Mouse (Mus musculus) lung, postnatal 14 days (tissue): ENCODE results near the gene Arid5b.

Source experiments
- DNase-seq: peaks from one replicate; pipeline ENCODE4 v3.0.0; 2021

Gene Arid5b

DNA sequence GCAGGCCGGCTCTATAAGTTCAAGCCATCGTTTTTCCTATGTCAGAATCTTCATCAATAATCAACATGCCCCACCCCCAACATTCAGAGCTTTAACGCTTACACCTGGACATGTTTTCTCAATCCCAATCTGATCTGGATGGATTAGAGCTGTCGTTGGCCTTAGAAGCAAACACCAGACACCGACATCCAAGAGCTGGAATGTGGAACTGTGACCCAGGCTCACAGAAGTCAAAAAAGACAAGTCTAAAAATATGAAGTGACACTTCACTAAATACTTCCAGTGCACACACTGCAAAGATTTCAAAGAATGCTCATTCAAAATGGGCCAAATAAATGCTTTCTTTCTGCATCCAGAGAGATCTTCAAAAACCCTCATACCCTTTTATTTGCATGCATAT is 144.5 kb downstream of the Arid5b start:
- no peak for DNase-seq

DNA sequence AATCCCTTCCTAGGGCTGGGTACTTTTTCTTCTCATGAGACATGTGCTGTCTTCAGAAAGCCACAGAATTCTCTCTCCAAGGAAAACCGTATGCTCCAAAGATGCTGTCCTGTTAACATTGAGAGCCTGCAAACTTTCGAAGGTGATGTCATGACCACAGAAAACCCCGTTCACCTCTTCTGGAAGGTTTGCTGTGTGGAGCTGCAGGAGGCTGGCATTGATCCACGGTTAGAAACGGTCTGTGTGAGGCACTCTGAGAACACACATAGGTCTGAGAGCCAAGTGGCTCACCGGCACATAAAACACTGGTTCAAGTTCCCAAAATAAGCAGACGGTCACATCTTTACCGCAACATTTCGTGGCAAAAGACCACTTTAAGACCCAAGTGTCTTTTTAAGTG is 145.9 kb downstream of the Arid5b start:
- no peak for DNase-seq

DNA sequence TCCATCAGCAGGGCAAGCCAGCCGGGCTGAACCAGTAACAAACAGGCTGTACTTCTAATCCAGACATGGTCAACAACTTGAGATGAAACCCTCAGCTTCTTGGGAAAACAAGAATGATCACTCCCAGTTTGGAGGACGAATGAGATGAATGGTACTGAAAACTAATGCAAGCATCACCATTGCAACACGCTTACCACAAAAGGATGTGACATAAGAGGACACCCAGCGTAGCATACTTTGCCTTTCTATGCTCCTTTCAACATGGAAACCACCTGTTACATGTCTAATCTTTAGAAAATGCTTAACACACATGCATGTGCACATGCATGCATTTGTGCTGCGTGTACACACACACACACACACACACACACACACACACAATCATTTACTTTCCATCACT is 146.4 kb downstream of the Arid5b start:
- no peak for DNase-seq

DNA sequence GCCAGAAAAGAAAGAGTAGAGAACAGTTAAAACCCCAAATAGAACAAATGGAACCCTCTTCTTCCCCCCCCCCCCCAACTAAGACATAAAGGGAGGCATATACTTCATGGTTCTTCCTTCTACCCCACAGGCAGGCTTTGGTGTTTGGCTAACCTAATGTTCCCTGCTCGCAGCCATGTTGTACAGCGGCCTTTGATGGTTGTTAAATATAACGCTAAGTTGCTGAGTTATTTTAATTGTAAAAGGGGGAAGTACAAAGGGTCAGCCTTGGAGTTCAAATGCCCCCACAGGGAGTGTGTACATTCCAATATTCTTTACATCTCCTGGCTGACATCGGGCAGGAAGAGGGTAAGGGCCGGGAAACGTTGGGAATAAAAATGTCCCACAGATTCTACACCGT is 148.9 kb downstream of the Arid5b start:
- no peak for DNase-seq

DNA sequence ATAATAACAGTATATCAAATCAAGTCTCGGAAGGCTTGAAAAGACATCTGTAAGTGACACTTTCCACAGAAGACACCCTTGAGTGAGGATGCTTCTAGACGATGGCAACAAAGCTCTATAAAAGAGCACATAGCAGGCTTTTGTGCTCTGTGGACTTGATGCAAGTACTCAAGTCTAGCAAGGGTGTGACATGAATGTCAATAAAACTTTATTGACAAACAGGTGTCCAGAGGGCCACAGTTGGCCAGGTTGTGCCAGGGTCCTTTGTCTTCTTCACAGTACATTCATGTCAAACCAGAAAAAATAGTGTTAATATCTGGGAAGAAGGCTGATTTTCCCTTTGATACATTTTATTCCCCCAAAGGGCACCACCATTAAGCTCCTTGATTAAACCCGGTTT is 149.5 kb downstream of the Arid5b start:
- DNase-seq = no peak

DNA sequence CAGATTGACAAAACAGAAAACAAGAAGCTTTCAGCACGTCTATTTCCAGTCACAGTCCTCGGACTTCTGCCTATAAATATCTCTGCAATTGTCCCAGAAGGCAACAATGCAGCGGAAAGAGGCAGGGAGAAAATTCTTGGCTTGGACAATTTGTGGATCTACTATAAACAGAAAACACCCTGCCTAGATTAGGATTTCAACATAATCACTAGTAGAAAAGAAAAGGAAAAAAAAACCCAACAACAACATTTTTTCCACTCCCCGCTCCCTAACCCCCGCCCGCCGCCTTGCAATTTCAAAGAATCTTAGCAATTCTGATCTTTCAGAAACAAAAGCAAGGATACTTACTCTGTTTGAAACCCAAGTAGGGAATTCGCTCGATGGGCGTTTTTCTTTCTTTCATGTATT is 150.1 kb downstream of the Arid5b start:
- peak; percentile 57 for DNase-seq

DNA sequence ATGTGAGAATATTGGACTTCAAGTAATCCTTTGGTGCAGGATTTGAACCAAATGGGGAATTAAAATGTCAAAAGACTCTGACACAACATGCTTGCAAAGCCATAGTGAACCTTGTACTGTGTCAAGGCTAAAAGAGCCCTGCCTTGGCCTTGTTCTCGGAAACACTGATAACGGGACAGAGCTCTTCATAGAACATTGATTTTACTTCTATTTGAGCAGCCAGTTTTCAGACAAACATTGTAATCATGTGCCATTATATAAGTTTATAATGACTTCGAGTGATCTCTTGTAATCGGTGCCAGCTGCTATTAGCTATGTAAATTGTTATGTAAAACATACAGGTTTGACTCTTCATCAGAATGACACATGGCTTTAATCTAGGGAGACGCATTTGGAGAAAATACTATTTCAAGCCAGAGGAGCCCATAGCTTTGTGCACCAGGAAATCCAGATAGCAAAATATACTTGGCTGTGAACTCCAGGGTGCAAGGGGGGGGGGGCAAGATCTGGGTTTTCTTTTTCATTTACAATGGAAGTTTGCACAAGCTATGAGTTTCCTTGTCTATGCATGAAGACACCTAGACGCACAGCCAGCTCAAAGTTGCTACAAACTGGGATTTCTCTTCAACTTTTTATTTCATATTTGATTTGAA is 150.8 kb downstream of the Arid5b start:
- no peak for DNase-seq

DNA sequence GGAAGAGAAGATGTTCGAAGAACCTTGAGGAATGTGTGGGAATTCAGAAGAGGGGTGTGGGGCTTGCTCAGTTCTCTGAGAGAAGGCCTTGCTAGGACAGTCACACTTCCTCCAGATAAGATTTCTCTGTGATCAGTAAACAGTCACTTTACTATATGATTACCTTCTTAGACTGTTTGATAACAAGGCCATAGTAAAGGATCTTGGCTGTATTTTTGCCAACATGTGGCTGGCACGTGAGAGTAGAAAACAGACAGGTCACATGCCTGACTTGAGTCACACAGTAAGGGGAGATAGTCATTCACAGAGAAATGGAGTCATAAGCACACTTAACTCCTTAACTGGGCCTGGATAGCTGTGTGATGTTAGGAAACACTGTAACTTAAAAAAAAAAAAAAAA is 151.4 kb downstream of the Arid5b start:
- no peak for DNase-seq

DNA sequence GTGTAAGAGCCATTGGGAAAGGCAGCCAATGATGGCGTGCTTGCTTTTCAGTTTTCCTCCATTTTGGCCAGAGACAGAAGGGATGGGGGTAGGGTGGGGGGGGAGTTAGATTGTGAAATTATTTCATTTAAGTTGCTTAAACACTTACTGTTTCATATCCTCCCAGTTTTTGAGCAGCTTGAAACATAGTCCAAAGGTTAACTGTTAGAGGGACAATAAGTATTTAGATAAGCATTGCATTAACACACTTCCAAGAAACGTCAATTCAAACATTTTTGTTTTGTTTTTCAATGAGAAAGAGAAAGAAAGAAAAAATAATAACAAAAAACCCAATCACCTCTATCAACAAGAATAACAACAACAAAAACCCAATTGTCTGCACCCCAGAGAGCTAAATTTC is 152.0 kb downstream of the Arid5b start:
- no peak for DNase-seq

DNA sequence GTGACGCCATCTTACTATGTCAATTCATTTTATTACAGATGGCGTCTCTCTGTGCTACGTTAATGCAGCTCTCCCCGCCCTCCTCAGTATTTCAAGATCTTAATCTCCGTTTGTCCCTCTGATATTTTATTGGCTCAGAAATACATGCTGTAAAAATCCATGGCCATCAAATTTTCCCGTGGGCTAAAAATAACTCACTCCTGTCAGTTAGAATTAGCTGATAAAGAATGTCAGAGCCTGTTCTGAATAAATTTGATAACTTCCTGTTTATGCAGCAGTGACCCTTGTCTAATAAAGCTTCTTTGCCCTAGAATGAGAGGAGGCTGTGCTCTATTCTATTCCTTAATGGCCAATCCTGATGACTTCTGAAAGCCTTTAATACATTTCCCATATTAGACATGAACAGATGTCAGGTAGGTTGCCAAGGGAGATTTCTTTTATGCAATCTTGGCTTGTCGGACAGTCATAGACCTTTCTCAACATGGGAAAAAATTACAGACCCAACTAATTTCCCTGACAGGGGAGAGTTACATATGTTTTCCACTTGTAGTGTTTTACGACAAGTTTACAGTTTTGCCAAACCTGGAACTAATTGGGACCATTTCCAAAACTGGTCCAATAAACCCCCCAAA is 152.5 kb downstream of the Arid5b start:
- no peak for DNase-seq

DNA sequence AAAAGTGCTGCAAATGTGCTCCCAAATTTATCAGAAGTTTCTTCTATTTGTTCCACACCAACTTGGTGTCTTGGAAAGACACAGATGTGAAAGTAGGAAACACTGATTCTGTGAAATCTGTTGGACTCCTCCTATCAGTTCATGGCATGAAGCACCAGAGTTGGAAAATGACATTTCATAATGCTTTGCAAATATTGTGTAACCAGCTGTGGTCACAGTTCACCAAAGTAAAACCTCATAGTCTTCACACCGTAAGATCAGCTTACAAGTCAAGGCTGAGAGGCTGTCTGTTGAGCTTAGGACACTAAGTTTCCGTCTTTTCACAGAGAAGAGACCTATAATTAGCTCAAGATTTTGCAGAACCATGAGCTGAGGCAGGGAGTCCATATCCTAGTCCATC is 153.6 kb downstream of the Arid5b start:
- no peak for DNase-seq

DNA sequence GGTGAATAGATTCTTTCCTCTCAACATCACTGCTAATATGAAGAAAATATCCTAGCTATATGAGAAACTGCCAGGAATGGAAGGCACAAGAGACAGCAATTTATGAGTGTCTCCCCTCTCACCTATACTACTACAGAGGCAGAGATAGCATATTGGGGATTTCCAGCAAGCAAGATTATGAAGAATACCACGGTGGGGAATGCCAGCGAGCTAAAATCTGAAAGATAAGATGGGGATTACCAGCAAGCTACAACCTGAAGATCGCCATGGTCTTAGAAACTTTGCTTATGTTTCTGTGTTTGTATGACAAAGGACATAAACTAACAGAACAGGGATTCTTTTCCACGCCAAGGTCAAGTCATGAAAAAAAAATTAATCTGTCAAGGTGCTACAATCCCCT is 155.1 kb downstream of the Arid5b start:
- DNase-seq = no peak

DNA sequence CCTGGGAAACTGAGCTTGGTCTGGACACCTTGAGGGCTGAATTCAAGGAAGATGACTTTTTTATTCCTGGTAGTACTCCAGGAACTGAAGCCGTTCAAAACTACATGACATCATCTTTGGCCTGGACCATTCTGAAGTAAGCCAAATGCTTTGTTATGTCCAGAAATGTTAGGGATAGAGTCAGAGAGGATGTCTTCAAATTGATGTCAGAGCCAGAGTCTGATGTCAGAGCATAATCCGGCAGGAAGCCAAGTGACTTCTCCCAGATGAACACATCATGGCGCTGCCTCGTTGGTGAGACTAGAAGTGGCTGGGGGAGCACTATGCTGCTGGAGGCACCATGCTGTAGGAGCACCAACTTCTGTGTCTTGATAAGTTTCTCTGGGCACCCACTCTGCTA is 156.6 kb downstream of the Arid5b start:
- DNase-seq = peak; percentile 47

DNA sequence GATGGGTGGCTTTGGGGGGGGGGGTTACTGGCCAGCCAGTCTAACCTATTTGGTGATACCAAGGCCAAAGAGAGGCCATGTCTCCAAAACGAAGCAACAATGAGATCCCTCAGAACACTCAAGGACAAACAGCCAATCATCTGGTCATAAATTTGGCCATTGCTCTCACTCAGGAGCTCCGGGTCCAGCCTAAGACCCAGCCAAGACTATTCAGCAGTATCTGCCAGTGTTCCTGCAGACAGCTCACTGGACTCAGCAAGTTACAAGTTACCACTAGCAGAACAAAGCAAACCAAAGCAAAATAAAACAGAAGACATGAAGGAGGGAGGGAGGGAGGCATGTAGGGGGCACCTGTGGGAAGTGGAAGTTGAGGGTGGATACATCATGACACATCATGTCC is 157.3 kb downstream of the Arid5b start:
- no peak for DNase-seq

DNA sequence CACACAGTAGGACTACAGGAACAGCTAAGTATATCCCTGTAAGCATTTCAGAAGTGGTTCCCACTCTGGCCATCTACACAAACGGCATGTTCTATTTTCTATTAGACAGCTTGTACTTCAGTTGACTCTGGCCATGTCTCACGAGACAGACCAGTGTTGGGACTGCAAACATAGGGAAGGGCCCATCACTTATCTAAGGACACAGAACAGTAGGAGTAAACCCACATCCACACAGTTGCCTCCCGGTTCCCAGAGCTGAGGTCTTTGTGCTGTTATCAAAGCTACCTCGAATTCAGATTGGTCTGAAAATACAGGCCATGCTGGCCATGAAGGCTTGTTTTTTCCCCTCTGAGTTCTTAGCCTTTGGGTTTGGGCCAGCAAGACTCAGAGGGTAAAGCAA is 158.5 kb downstream of the Arid5b start:
- no peak for DNase-seq

DNA sequence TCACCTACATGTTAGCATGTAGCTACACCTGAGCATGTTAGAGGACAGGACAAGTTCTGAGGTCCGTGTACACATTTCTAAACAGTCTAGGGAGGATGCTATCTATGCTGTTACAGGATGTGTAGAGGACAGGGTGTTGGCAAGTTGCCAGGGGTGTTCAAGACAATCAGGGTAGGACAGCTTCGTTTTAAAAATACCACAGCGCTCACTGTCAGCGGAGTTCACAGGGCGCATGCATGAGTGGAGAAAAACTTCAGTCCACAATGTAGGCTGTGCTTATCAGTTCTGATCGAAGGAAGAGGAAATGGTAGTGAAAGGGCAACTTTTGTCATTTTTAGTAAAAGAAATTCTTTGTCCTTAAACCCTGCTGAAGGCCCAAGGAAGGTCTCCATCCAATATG is 159.3 kb downstream of the Arid5b start:
- peak; percentile 53 for DNase-seq

DNA sequence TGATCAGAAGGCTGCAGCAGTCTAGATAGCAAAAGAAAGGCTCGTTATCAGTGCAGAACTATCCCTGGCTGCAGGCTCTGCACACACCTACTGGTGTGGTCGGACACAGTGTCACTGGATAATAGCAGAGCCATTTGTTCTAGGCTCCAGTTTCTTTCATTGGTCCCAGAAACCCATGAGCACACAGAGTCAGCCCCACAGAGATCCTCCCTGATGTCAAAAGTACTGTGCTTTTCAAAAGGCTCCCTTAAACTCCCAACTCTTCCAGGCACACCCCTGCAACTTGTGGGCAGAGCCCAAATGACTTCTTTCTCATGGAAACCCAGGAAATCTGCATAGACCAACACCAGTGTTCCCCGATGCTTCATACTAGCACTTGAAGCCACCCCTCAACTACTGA is 163.6 kb downstream of the Arid5b start:
- DNase-seq = no peak

DNA sequence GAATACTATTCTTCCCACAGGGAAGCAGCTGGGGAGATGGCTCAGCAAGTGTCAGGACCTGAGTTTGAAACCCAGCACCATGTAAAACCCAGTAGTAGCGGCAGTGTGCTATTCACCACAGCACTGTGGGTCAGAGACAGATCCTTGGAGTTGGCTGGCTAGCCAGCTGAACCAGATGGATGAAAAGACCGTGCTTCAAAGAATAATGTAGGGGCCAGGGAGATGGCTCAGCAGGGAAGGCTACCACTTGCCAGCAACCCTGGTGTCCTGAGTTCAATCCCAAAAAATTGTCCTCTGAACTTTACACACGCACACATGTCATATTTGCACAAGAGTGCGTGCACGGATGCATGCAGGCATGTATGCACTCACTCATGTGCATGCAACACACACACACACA is 164.9 kb downstream of the Arid5b start:
- no peak for DNase-seq

DNA sequence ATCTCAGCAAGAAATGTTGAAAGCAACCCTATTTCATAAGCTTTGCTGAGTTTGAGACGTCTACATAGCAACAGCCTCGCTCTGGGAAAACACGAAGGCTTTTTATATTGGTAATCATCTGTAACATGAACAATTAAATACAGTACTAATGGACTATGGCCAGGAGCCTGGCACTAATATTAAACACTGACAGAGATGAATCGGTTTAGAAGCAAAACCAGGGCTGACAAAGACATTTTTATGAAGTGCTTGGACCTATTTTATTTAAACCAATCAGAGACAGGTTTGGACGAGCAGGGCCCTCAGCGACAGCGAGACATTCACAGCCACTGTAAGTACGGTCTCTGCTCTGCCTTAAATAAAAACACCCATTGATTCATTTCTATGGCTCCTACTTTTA is 165.6 kb downstream of the Arid5b start:
- no peak for DNase-seq

DNA sequence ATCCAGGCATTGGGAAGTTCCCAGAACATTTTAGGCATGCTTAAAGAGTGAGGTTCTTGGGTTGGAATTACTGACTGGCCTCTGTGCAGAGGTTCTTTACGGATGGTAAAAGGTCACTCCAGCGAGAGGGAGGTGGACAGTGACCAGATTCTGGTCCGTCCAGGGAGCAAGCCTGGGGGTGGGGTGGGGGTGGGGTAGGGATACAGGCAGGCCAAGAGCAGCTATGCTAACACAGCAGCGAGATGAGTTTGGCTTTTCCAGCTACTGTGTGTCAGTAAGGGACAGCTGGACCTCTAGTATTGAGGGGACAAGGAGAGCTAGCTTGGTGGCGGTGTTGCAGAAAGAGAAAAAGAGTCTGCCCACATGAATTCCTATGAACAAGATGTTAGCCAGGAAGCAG is 167.9 kb downstream of the Arid5b start:
- DNase-seq = no peak

DNA sequence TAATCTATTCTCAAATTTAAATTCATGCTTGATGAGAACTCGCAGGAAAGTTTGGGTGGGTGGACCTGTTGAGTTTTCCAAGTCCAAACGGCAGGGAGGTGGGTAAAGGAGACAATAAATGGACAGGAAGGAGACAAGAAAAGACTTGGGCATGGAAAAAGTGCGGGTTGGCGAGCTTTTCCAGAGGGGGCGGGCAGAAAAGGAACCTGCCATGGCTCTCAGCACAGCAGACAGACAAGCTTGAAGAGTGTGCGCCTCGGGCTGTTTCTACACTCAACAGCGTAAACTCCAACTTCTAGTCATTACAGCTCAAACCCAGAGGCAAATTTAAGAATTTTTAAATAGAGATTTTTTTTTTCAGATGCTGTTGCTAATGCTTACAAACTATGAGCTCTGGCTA is 168.4 kb downstream of the Arid5b start:
- no peak for DNase-seq

DNA sequence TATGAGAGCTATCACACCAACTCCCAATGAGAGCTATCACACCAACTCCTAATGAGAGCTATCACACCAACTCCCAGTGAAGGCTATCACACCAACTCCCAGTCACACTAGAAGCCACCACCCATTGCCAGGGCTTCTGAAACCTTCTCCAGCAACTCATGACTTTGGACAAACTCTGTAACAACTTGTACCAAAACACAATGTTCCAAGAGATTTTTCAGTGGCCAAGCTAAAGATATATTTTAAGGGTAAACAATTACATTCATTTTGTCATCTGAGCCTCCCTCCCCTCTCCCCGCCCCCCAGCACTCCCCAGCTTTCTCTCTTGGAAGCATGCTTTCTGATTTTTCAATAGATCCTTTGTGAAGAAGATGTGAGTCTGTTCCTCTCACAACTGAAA is 168.9 kb downstream of the Arid5b start:
- DNase-seq = no peak

DNA sequence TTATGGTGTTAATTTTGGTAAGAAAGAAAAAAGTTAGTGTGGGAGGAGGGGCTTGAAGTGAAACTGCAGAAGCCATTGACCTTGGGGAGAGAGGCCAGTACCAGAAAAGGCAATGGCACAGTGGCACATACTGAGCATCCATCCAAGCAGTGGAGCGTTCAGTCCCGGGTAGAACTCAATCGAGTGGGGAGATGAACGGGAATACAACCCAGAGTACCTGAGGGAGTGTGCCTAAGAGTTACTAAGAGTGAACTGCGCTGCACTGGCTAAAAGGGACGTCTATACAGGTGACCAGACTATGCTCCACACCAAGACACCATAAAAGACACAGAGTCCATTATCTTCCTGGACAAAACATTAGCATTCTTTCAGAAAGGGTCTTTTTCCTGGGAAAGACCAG is 170.8 kb downstream of the Arid5b start:
- DNase-seq = no peak

DNA sequence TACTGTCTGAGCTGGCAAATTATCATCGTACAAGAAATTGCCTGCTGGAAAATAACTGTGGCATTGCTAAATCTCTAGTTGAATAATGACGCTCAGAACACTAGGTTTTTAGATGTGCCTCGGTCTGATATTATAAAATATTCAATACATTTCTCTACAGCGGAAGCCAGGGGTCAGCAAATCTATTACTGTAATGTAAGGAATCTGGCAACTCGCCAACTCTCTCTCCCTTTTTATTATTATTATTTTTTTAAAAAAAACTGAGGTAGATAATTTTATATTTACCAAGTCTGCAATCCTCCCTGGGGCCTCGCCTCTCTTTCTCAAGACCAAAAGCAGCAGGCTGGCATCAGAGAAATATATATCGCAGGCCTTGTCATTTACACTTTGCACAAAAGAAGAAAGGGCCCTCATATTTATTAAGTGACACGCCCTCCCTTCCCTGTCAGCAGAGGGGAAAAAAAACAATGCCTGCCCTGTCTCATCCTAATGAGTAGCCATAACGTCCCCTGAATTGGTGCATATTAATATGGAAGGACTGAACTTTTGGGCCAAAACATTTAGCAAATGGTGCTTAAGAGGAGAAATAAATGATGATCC is 172.1 kb downstream of the Arid5b start:
- no peak for DNase-seq
